Mouse (Mus musculus) hematopoietic stem cell, adult 5-6 weeks (primary cell): ENCODE data around the gene Mrgpra3. TPM values are rescaled to one million over a fixed set of nuclear protein-coding genes. Genes with fewer than 3 reads are reported as not detected.

Source experiments
- ATAC-seq, 2 experiments: fragments of 125-278 bp in 1 of 2; replicated peaks in 1 of 2; 2 replicates each; pipeline ENCODE4 v1.8.0; 2016 to 2017; ENCODE audit warnings: inconsistent platforms in 2 of 2, mild to moderate bottlenecking in 2 of 2, moderate number of reproducible peaks in 2 of 2, low read depth in 1 of 2, moderate TSS enrichment in 1 of 2; ENCODE audit not compliant: low FRiP score in 2 of 2, poor library complexity in 2 of 2, severe bottlenecking in 2 of 2, insufficient read depth in 1 of 2, low TSS enrichment in 1 of 2
- total RNA-seq: library from RNA; stranded (forward); fragments of 172-1452, 232-1000 nt; gene quantifications from 2 replicates; pipeline ENCODE4 v1.2.3, GENCODE M21; 2017

The Mrgpra3 gene
- total RNA-seq = not detected in 2 replicates

DNA sequence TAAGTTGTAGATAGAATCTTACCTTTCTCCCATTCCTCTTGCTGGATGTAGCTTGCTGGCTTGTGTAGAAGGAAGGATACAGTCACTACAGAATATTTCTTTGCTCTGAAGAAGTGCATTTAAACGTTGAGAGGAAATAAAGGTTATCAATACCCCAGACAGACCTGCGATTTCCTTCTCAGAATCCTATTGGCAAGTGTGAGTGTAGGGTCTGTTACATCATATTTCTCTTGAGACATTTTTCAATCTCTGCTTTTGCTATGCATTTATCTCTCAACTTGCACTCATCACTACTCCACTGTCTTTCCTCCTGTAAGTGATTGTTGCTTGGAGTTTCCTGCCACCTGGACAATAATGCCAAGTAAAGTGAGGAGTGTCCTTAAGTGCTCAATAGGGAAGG lies at the start of gene Mrgpra3:
Mrgpra3 (minus strand) TSS at position 101 of the 400 bp plus-strand sequence.
- no peak for ATAC-seq

Other genes starting within 250 kb of the Mrgpra3 start
- not detected in 2 replicates for gene Mrgpra1, start 247.1 kb downstream of the Mrgpra3 start, total RNA-seq
- 3.7 TPM in 1 of 2 replicates, not detected in the other for gene Mrgpra2a, start 149.2 kb downstream of the Mrgpra3 start, total RNA-seq
- gene Mrgpra2b, start 72.5 kb downstream of the Mrgpra3 start, total RNA-seq = 14.8 TPM in 1 of 2 replicates, not detected in the other